Mouse (Mus musculus) E14TG2a.4 (cell line): Measurements from ENCODE around the gene Akap8l.

Source experiments
- CTCF ChIP-seq: conservative IDR thresholded peaks from 2 replicates; pipeline ENCODE4 v1.5.1; 2014; ENCODE audit warnings: low read length
- NANOG ChIP-seq: IDR thresholded peaks from 2 replicates; pipeline ENCODE4 v1.6.1; 2014; ENCODE audit warnings: borderline replicate concordance, low read length, mixed read lengths
- POU5F1 ChIP-seq: IDR thresholded peaks from 2 replicates; pipeline ENCODE4 v1.6.1; 2014; ENCODE audit warnings: low read length, borderline replicate concordance

- TF ChIP-seq CTCF: no peak
- TF ChIP-seq POU5F1: no peak
- TF ChIP-seq NANOG: no peak
These were observed 17.3 kb upstream of the Akap8l start for GRCm38 (mm10) chr17:32367706-32368105.
